Mouse (Mus musculus): ENCODE measurements around the gene Pink1.
A peak's percentile ranks its signal among the peaks of the same experiment; 100 is the strongest.

Pink1 gene

GRCm38 (mm10) chr4:138310311-138310910 is 15.7 kb downstream of the Pink1 start:
- DNase-seq: no peak

GRCm38 (mm10) chr4:138307739-138308138 is 18.4 kb downstream of the Pink1 start:
- DNase-seq: no peak

GRCm38 (mm10) chr4:138307025-138307424 is 19.1 kb downstream of the Pink1 start:
- no peak for DNase-seq

GRCm38 (mm10) chr4:138304340-138305104 is 21.6 kb downstream of the Pink1 start, which contains the start of gene Ddost:
Gene Ddost, plus strand, starts transcription at chr4:138304730.
- peak; percentile 99 for DNase-seq

GRCm38 (mm10) chr4:138303742-138304141 is 22.4 kb downstream of the Pink1 start:
- no peak for DNase-seq

- DNase-seq: no peak
These were observed 23.1 kb downstream of the Pink1 start for GRCm38 (mm10) chr4:138303011-138303410.

GRCm38 (mm10) chr4:138301271-138301780 is 24.8 kb downstream of the Pink1 start:
- DNase-seq: no peak

- no peak for DNase-seq
These were observed 32.1 kb downstream of the Pink1 start for GRCm38 (mm10) chr4:138293949-138294550.

- no peak for DNase-seq
These were observed 32.7 kb downstream of the Pink1 start for GRCm38 (mm10) chr4:138293261-138293948.

- DNase-seq: no peak
These were observed 34.1 kb downstream of the Pink1 start for GRCm38 (mm10) chr4:138292028-138292427.

- no peak for DNase-seq
These were observed 37.4 kb downstream of the Pink1 start for GRCm38 (mm10) chr4:138288691-138289090.

- DNase-seq: no peak
These were observed 39.7 kb downstream of the Pink1 start for GRCm38 (mm10) chr4:138286411-138286810.

GRCm38 (mm10) chr4:138282834-138283233 is 43.3 kb downstream of the Pink1 start:
- peak; percentile 82 for DNase-seq

- no peak for DNase-seq
These were observed 47.8 kb downstream of the Pink1 start for GRCm38 (mm10) chr4:138278346-138278745.

GRCm38 (mm10) chr4:138272011-138272997 is 53.8 kb downstream of the Pink1 start:
- DNase-seq: no peak

GRCm38 (mm10) chr4:138267869-138268268 is 58.2 kb downstream of the Pink1 start:
- no peak for DNase-seq

All from embryo, embryonic 11 days (tissue).